Mouse (Mus musculus) intestine, embryonic 14.5 days (tissue): ENCODE data around the gene Tceanc2. TPM values are rescaled to one million over a fixed set of nuclear protein-coding genes. Genes with fewer than 3 reads are reported as not detected.

Source experiments
- ATAC-seq: fragments of 200-750 bp; cut with Nextera tagmentation; replicated peaks from 2 replicates; pipeline ENCODE4 v1.8.0; 2017; ENCODE audit warnings: low read depth, moderate number of reproducible peaks, moderate TSS enrichment, moderate library complexity; ENCODE audit not compliant: low FRiP score, low TSS enrichment
- DNase-seq: peaks from one replicate; pipeline ENCODE4 v3.0.0-alpha.2; 2018; ENCODE audit warnings: low spot score
- H3K27ac ChIP-seq: fragments of 300-500 bp; sonication (generic); 2 replicates; pipeline ENCODE4 v1.5.1; 2014; ENCODE audit warnings: low read depth, mild to moderate bottlenecking, control low read depth
- H3K27me3 ChIP-seq: fragments of 300-500 bp; sonication (generic); replicated peaks from 2 replicates; pipeline ENCODE4 v1.6.1; 2014; ENCODE audit warnings: low read length, control low read depth; ENCODE audit not compliant: control insufficient read depth, insufficient read depth
- H3K36me3 ChIP-seq: fragments of 300-500 bp; sonication (generic); 2 replicates; pipeline ENCODE4 v1.6.1; 2014; ENCODE audit warnings: low read length, control low read depth; ENCODE audit not compliant: control insufficient read depth, insufficient read depth
- H3K4me1 ChIP-seq: fragments of 300-500 bp; sonication (generic); replicated peaks from 2 replicates; pipeline ENCODE4 v1.6.1; 2014; ENCODE audit warnings: low read length, control low read depth, mixed read lengths; ENCODE audit not compliant: control insufficient read depth, insufficient read depth
- H3K4me2 ChIP-seq: fragments of 300-500 bp; sonication (generic); 2 replicates; pipeline ENCODE4 v1.6.1; 2014; ENCODE audit warnings: low read length
- H3K4me3 ChIP-seq: fragments of 300-500 bp; sonication (generic); 2 replicates; pipeline ENCODE4 v1.5.1; 2014; ENCODE audit warnings: low read depth, low read length, control low read depth, mixed read lengths
- H3K9ac ChIP-seq: fragments of 300-500 bp; sonication (generic); 2 replicates; pipeline ENCODE4 v1.6.1; 2014; ENCODE audit warnings: mild to moderate bottlenecking, low read length
- H3K9me3 ChIP-seq: fragments of 300-500 bp; sonication (generic); 2 replicates; pipeline ENCODE4 v1.6.1; 2016; ENCODE audit warnings: low read length, control low read depth; ENCODE audit not compliant: control insufficient read depth
- WGBS: fragments of 180-500 bp; shearing (Covaris S2); extraction: QIAGEN DNeasy Blood & Tissue Kit; methylation state at CpG from one replicate; pipeline ENCODE4 v1.1.7; 2014; 5-methylcytosine and 5-hydroxymethylcytosine counted together
- polyA plus RNA-seq: library from polyadenylated mRNA; unstranded; fragments of >200 nt; fragmentation: Nextera tagmentation; extraction: Ambion mirVana; gene quantifications from 2 replicates; pipeline ENCODE4 v1.2.1, GENCODE M21; 2014

Gene Tceanc2
- polyA plus RNA-seq, 1 experiment from 2014 or later = 18.9 TPM

DNA sequence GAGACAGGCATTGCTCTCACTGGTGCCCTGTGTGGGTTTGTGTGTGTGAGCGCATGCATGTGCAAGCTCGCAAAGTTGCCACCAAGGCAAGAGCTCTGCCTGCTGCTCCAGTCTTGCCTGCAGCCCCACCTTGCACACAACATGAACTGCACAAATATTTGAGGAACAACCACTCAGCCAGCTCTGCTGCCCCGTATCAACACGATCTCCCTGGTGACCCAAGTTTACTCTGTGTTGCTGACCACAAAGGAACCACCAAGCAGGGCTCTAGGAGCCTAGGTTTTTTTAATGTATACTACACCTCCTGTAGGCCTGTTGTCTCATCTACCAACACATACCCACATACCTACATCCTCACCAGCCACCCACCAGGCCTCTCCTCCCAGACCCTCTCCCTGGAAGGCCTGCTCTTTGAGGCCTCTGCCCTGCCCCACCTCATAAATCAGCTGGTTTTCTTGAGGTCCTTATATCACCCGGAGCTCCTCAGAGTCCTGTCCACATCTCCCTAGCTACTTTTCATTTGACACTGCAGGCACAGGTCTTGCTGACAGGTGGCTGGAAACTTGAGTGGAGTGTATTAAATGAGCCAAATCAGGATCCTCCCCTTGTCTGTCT is 31.7 kb upstream of the Tceanc2 start:
- no peak overlapping the region for H3K4me3 ChIP-seq
- H3K4me1 ChIP-seq = no peaks in the 10 kb centered on the region
- H3K27ac ChIP-seq = no peak overlapping the region
- H3K9me3 ChIP-seq = no peaks in the 10 kb centered on the region
- 40% methylated on average over 5 of the region's 5 CpGs for WGBS
- peaks cover 19% of the 10 kb centered on the region for H3K36me3 ChIP-seq
- no peaks in the 10 kb centered on the region for H3K27me3 ChIP-seq
- no peak for ATAC-seq
- H3K4me2 ChIP-seq = no peak overlapping the region
- no peak for DNase-seq
- H3K9ac ChIP-seq = no peak overlapping the region

DNA sequence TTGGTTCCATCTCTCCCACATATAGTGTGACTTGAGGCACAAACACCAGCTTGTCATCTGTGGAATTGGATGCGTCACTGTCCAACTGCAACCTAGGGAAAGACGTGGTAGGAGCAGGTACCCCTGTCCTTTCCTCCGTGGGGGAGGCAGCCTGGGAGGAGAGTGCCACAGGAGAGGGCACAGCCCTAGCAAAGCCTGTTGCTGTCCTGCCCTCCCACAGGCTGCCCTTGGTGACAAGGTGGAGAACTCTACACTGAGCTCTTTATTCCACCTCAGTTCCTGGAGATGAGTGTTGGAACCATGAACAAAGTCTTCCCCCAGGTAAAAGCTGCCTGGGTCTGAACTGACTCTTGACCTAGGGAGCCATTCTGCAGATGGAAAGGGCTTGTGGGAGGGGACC is 30.0 kb upstream of the Tceanc2 start, which contains the start of gene Ldlrad1:
Gene Ldlrad1, plus strand, starts transcription at position 301 of the 400 bp plus-strand sequence.
- Histone ChIP-seq H3K9me3 (no peaks in the 10 kb centered on the region), H3K4me1 (no peaks in the 10 kb centered on the region), H3K4me3 (no peak within 1 kb of the TSS), H3K4me2 (no peak within 1 kb of the TSS), H3K36me3 (peaks cover 32% of the 10 kb centered on the region), H3K27ac (no peak within 1 kb of the TSS), H3K27me3 (no peaks in the 10 kb centered on the region), H3K9ac (no peak within 1 kb of the TSS)
- no peak for DNase-seq
- no peak for ATAC-seq
- WGBS = 78% methylated on average over 3 of the region's 3 CpGs

DNA sequence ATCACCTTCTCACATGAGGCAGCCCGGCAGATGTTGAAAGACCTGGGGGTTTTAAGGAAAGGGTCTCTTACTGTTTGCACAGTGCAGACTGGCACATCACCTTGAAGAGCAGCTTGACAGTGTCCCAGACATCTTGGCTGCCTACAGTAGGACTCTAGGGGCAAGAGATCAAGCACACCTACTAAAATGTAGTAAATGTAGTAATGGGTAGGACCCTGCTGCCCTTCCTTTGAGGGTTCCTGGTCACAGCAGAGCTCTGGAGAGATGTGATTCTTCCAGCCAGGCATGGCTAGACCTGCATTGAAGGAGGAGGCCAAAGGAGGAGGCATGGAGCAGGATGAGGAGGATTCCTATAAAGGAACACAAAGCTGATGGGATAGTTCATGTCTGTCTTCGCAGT is 28.1 kb upstream of the Tceanc2 start:
- Histone ChIP-seq H3K4me3 (no peak overlapping the region), H3K27ac (no peak overlapping the region), H3K9ac (no peak overlapping the region), H3K36me3 (peaks cover 48% of the 10 kb centered on the region), H3K27me3 (no peaks in the 10 kb centered on the region), H3K4me2 (no peak overlapping the region), H3K4me1 (no peaks in the 10 kb centered on the region), H3K9me3 (no peaks in the 10 kb centered on the region)
- DNase-seq = no peak
- WGBS = 94% methylated on average over 2 of the region's 2 CpGs
- ATAC-seq = no peak

DNA sequence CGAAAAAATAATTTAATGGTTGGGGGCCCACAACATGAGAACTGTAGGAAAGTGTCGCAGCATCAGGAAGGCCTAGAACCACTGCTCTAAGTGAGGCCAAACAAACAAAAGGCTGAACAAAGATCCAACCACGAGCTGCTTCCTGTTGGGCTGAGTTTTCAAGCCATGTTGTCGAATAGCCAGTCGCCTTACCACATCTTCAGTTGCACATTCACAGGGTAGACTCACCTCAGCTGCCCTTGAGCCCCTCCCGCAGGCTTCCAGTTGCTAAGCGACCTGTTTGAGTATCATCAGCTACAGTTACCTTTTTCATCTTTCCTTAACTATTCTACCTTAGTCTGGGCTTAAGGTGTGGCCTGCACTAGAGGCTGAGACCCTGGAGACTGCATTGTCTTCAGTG is 24.1 kb upstream of the Tceanc2 start:
- Histone ChIP-seq H3K27ac (no peak overlapping the region), H3K27me3 (no peaks in the 10 kb centered on the region), H3K9me3 (no peaks in the 10 kb centered on the region), H3K4me3 (no peak overlapping the region), H3K9ac (no peak overlapping the region), H3K4me1 (no peaks in the 10 kb centered on the region), H3K4me2 (no peak overlapping the region), H3K36me3 (peaks cover 83% of the 10 kb centered on the region)
- WGBS = 83% methylated on average over 7 of the region's 7 CpGs
- no peak for ATAC-seq
- no peak for DNase-seq

DNA sequence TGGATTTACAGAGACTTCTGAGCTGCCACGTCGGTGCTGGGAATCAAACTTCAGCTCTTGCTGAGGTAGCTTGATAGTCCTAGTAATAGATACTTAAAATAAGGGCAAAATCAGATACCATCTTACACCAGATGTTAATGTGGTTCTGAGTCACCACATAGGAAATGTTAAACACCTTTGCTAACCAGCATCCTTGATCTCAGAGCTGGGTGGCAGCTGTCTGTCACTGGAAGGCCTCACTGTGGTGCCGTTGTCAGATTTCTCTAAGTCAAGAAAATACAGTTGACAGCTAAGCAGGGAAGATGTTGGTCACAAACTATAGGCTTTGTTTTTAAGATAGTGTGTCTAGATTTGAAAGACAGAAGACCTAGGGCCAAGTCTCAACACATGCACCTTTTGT is 22.9 kb upstream of the Tceanc2 start:
- Histone ChIP-seq H3K27ac (no peak overlapping the region), H3K4me2 (no peak overlapping the region), H3K27me3 (no peaks in the 10 kb centered on the region), H3K4me1 (no peaks in the 10 kb centered on the region), H3K36me3 (peaks cover 87% of the 10 kb centered on the region), H3K9ac (no peak overlapping the region), H3K9me3 (no peaks in the 10 kb centered on the region), H3K4me3 (no peak overlapping the region)
- 93% methylated on average over 3 of the region's 3 CpGs for WGBS
- ATAC-seq (no peak), DNase-seq (no peak)

DNA sequence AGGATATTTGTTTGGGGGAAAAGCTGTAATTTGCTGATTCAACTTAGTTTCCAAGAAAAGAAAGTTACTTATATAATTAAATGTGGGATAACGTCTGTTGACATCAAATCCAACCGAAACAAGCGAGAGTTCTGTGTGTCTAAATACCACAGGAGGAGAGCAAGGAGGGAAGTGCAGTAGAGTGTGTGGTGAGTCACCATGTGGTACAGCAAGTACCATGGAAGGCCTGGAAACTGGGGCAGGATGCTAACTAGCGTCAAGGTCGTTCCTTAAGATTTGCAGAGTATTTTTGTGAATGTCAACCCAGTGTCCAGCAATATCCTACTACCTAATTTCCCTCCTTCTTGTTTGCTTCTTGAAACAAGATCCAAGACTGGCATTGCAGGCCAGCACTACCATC is 19.2 kb upstream of the Tceanc2 start:
- no peak overlapping the region for H3K4me3 ChIP-seq
- H3K36me3 ChIP-seq = peaks cover 97% of the 10 kb centered on the region
- H3K27me3 ChIP-seq = no peaks in the 10 kb centered on the region
- no peak overlapping the region for H3K9ac ChIP-seq
- no peak for ATAC-seq
- no peak overlapping the region for H3K4me2 ChIP-seq
- H3K9me3 ChIP-seq = no peaks in the 10 kb centered on the region
- DNase-seq = no peak
- H3K4me1 ChIP-seq = no peaks in the 10 kb centered on the region
- WGBS = 88% methylated on average over 5 of the region's 5 CpGs
- no peak overlapping the region for H3K27ac ChIP-seq

DNA sequence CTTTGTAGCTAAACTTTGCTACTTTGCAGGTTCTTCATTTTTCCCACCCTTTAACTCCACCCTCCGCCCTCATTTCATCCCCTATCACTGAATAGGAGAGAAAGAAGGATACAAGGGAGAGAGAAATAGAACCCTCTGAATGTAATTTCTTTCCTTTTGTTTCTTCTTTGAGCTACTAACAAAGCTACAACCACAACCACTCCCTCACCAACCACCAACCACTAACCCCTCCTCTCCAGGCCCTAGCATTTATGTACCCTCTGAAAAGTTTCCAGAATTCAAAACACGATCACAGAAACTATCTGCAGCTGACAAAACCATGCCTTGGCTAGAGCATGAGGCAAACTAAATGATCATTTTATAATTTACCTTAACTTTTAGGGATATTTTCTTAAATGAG is 17.5 kb upstream of the Tceanc2 start:
- Histone ChIP-seq H3K9me3 (no peaks in the 10 kb centered on the region), H3K27ac (no peak overlapping the region), H3K4me3 (no peak overlapping the region), H3K27me3 (no peaks in the 10 kb centered on the region), H3K36me3 (peaks cover 94% of the 10 kb centered on the region), H3K4me1 (no peaks in the 10 kb centered on the region), H3K4me2 (no peak overlapping the region), H3K9ac (no peak overlapping the region)
- DNase-seq = no peak
- WGBS = 95% methylated on average over 2 of the region's 2 CpGs
- no peak for ATAC-seq

DNA sequence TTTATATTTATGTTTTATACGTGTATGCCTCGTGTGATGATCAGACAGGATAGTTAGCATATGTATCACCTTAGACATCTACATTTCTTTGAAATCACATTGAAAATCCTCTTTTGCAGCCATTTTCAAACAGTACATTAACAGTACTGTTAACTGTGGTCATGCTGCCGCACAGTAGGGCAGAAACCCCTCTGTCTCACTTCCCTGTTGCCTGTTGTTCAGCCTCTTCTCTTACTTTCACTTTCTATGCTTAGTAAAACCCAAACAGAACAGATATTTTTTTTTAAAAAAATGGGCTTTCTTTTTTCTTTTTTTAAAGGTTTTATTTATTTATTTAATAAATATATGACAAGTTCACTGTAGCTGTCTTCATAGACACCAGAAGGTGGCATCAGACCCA is 14.9 kb upstream of the Tceanc2 start:
- no peak overlapping the region for H3K27ac ChIP-seq
- no peaks in the 10 kb centered on the region for H3K4me1 ChIP-seq
- WGBS = 92% methylated on average over 3 of the region's 3 CpGs
- no peaks in the 10 kb centered on the region for H3K27me3 ChIP-seq
- no peak overlapping the region for H3K4me3 ChIP-seq
- ATAC-seq (no peak), DNase-seq (no peak)
- H3K9ac ChIP-seq = no peak overlapping the region
- no peaks in the 10 kb centered on the region for H3K9me3 ChIP-seq
- no peak overlapping the region for H3K4me2 ChIP-seq
- H3K36me3 ChIP-seq = peaks cover 93% of the 10 kb centered on the region

DNA sequence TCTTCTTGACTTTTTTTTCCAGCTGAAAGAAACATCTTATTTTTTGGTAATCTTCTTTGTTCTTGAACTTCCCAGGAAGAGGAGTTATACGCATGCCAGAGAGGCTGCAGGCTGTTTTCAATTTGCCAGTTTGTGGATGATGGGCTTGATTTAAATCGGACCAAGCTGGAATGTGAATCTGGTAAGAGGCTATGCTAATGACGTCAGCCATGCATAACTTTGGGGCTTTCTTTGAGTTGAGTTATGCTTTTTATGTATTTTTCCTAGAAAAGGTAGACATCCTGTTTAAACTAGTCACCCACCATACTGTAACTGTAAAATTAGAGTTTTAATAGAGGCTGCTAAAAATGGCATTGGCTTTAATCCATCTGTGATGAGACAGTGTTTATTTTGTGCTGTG is 6.8 kb upstream of the Tceanc2 start:
- peaks cover 44% of the 10 kb centered on the region for H3K36me3 ChIP-seq
- H3K9ac ChIP-seq = no peak overlapping the region
- H3K4me1 ChIP-seq = peaks cover 4% of the 10 kb centered on the region; the same call in 1 of the 2 replicates
- H3K27ac ChIP-seq = no peak overlapping the region
- DNase-seq (no peak), ATAC-seq (no peak)
- H3K4me3 ChIP-seq = no peak overlapping the region
- no peaks in the 10 kb centered on the region for H3K27me3 ChIP-seq
- no peaks in the 10 kb centered on the region for H3K9me3 ChIP-seq
- H3K4me2 ChIP-seq = no peak overlapping the region
- WGBS = 70% methylated on average over 3 of the region's 3 CpGs
